Mouse (Mus musculus): ENCODE data around the gene Tns1. TPM values are rescaled to one million over a fixed set of nuclear protein-coding genes. Genes with fewer than 3 reads are reported as not detected.

Tns1 gene
- total RNA-seq, 2 experiments from 2014 or later, result 25.3 to 62.1 TPM

DNA sequence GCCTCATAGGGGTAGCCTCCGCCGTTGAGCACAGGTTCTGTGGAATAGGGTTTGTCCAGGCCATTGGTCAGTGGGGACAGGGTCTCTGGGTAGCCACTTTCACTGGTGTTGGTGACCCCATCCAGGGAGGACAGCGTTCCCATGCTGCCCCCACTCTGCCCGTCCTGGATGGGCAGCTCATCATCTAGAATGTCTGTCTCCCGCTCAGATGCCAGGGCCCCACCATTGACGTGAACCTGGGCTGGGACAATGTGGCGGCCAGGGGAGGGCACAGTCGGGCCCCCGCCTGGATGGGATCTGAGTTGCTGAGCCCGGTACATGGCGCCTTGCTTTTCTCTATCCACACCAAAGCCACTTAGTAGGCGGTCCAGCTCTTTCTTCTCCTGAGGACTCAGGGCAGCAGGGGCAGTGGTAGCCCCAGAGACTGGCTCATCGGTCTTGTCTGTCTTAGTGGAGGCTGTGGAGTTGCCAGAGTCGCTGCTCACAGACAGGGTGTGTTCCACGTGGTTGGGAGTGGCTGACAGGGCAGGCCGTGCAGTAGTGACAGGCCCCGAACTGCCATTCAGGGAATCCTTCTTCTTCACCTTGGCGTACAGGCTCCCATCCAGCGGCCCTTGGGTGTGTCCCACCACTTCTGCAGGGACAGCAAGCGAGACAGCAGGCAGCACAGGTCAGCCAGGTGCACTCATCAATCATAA lies 170.8 kb downstream of the Tns1 start:
- ATAC-seq (replicated peaks; ENCODE audit: low FRiP score, low TSS enrichment, poor library complexity, severe bottlenecking), result no peak

DNA sequence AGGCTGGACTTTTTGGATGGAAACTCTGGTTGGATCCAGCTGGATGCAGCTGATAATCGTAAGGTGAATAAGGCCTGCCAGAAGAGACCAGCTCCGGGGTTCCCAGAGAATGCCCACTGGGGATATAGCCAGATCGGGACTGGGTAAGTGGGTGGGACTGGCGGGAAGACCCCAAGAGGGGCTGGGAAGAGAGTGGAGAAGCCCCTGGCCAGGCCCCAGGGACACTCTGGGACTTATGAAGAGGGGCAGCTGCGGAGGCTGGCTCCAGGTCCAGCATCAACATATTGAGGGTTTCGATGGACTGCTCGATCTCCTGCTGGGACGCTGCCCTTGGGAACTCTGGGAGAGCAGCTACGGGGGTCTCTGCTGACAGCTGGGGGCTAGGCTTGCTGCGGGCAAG lies 171.7 kb downstream of the Tns1 start:
- ATAC-seq (replicated peaks; ENCODE audit: low FRiP score, low TSS enrichment, poor library complexity, severe bottlenecking), result no peak

DNA sequence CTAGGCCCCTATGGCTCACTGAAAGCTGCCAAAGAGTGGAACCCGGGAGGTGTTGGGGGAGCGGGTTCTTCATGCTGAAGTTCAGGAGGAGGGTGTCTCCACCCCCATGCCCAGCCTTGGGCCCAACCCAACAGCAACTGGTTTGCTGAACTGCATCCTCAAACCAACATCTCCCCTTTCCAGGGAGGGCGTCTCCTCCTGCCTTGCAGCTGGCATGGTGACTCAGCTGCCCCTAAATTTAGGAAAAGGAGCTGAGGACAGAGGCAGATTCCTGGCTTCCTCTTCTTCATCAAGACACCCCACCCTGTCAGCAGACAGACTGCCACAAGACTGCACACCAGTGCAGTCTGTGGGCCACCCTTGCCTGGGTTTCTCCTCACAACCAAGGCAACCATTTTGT lies 173.1 kb downstream of the Tns1 start:
- ATAC-seq (replicated peaks; ENCODE audit: low FRiP score, low TSS enrichment, poor library complexity, severe bottlenecking), result no peak

DNA sequence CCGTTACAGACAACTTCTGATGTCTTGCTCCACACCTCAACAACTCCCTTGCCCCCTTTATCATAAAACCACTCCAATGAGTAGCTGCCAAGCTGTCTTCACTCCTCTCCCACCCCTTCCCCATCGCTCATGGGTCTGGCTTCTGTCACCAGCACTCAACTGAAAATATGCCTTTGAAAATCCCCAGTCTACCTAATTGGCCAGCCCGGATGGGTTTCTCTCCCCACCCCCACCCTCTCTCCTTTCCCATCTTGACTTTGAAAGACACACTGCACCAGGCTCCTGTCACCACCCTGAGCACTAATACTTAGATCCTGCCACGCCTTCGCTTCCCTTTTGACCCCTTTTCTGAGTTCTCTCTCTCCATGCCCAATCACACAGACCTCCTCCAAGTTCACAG lies 175.5 kb downstream of the Tns1 start:
- ATAC-seq (replicated peaks; ENCODE audit: low FRiP score, low TSS enrichment, poor library complexity, severe bottlenecking), result no peak

DNA sequence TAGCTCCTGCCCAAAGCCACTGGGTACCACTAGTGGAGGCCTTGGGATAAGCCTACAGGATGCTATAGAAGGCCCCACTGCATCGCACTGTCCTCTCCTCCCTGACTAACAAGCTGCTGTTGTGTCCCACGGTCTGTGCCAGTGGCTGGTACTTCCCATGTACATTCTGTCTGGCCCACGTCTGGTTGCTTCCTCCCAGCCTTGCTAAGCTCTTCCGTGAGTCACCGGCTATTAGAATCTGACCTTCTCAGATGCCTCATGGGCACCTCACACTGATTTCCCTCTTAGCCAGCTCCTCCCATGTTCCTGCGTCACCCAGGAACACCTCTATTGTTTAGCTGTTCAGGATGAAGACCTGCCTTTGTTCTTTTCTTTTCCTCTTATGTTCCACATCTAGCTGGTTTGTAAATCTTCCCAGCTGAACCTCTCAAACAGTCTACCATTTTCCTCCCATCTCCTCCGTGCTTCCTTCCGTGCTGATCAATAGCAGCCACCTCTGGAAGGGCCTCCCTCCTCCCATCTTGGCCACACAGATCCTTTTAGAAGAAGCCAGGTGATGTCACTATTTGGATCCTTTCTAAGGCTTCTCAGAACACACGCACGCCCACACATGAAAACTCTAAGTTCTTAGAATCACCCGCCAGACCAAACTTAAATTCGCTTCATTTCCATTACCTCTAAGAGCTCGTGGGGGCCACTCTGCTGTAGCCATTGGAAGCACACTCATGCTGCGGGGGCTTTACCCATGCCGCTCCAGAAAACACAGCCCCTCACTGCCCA lies 176.5 kb downstream of the Tns1 start:
- ATAC-seq (replicated peaks; ENCODE audit: low FRiP score, low TSS enrichment, poor library complexity, severe bottlenecking), result no peak

DNA sequence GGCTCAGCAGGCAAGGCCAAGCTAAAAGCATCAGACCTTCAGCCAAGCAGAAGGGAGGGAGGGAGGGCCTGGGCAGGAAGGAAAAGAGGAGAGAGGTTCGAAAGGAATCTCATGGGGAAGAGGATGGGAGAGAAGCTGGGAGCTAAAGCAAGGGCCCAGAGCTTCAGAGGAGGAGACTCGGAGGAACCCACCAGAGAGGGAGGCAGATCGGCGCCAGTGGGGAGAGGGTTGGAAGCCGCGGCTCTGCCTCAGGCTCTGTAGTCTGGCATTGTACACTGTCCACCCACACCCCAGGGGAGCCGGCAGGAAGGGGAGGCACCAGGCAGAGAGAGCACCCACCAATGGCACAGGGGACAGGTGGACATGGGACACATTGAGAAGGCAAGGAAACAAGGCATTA lies 177.5 kb downstream of the Tns1 start:
- ATAC-seq (replicated peaks; ENCODE audit: low FRiP score, low TSS enrichment, poor library complexity, severe bottlenecking), result no peak

DNA sequence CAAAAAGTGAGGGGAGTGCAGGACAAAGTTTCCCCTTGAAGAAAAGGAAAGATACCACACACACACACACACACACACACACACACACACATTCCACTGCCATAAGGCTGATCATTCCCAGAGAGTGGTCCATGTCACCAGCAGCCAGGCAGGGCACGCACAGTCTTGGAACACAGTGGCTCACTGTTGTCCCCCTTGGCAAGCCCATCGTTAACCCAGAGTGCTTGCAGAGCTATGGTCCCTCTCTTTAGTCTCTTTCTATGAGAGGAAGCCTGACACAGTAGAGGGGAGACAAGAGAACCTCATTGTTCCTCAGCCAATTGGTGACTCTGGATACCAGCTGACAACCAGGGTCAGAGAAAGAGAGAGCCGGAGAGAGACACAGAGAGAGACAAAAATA lies 179.9 kb downstream of the Tns1 start:
- ATAC-seq (replicated peaks; ENCODE audit: low FRiP score, low TSS enrichment, poor library complexity, severe bottlenecking), result no peak

DNA sequence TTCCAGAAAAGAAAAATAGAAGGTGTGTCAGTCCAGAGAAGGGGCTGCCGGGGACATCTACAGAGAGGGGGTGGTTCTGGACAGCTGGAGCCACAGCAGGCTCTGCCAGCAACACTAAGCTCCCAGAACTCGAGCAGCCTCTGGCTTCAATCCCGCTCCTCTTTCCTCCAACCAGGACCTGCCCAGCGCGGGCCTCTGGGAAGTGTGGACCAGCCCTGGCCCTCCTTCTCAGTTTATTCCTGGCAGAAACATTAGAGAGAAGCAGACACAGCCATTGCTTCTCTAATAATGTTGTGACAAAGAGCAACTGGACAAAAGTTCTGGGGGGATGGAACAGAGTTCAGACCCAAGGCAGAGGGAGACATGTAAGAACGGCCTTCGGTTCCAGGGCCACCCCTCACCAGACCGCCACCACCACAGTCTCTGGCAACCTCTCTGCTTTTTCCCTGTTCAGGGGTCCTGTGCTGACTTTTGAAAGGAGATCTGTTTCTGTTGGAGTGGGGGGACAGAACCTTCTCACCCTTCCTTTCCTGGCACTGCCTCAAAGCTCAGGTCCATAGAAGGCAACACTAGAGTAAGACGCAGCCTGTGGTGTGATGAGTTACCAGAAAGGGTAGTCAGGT lies 180.5 kb downstream of the Tns1 start:
- ATAC-seq (replicated peaks; ENCODE audit: low FRiP score, low TSS enrichment, poor library complexity, severe bottlenecking), result no peak

DNA sequence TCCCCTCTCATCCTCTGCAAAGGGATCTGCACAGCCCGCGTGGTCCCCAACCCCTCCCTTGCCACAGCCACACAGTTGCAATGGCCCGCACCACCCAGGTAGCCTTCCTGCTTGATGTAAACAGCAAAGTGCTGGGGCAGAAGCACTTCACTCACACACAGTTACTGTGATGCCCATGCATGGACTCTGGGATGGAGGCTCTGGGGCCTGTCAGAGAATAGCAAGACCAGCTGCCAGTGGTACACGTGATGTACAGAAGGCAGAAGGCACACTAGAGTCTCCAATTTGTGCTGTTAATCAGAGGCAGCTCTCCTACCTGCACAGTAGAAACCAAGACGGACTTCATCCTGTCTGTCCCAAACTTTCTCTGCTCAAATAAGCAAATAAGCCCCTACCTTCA lies 181.0 kb downstream of the Tns1 start:
- no peak for ATAC-seq (replicated peaks; ENCODE audit: low FRiP score, low TSS enrichment, poor library complexity, severe bottlenecking)

DNA sequence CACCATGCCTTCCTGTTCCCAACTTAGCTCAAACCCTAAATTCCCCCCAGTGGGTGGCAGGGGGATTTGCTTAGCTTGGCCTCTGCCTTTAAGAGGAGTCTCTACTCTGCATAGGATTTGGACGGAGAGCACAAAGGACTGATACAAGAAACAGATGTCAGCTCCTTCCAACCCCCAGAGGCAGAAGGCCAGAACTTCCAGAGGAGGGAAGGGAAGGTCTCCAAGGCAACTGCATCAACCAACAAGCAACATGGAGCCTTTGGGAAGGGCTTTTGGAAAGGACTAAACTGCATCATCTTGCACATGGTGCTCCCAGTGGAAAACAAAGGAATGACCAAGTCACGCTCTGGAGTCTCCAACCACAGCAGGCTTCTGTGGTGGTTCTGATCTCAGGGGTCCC lies 182.0 kb downstream of the Tns1 start:
- ATAC-seq (replicated peaks; ENCODE audit: low FRiP score, low TSS enrichment, poor library complexity, severe bottlenecking), result no peak

DNA sequence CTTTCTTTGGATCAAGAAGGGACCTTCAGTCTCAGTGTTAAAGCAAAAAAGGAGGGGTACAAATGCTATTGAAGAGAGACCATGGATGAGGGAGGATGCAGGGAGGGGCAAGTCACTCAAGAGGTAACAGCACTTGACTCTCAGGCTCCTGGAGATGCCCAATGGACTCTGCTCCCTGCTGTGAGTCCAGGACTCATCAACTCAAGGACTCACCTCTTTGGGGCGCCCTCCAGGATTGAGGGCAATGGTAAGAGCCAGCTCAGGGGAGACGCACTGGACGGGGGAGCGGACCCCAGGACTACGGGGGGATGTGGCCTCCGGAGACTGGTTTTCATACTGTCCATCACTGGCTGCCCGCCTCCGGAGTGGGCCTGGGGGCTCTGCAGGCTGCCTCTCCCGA lies 182.6 kb downstream of the Tns1 start:
- ATAC-seq (replicated peaks; ENCODE audit: low FRiP score, low TSS enrichment, poor library complexity, severe bottlenecking), result no peak

DNA sequence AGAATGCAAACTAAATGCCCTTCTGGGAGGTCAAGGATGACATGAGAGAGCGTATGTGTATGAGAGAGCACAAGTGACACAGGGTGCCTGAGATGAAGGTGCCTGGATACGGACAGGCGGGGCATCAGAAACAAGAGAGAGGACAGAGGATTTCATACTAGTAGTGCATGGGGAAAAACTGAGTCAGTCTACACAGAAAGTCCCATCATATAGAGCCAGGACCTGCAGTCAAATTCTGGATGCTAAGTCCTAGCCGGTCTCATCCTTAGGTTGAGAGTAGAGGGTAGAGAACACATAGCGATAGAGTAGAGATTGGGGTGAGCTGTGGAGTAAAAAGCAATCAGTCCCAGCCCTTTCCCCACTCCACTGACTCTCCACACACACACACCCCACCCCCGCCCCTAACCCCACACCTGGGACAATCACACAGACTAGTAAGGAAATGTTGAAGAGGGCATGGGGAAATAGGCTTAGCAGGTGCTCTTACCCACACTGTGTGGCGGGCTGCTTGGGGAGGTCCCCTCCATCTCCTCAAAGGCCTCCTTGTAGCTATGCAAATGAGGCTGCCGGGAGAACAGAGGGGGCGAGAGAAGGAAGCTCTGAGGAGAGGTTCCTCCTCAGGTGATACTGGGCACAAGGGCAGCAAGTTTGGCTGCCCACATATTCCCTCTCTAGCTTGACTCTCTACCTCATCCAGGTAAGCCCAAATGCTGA lies 183.6 kb downstream of the Tns1 start:
- ATAC-seq (replicated peaks; ENCODE audit: low FRiP score, low TSS enrichment, poor library complexity, severe bottlenecking), result no peak

DNA sequence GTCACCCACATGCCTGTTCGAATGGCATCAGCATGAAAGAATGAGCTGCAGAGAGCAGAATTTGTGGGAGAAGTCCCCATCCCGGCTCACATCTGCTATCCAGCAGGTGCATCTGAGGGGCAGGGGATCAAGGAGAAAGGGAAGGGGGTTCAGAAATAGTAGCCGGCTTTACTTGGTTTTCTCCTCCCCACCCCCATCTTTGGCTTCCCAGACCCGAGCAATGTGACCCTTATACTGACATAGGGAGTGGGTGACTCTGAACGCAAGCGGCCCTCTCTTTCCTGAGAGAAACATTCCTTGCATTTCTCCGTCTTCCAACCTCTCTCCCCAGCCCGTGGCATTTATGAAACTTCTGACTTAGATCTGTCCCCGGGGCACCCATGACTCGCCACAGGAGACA lies 185.7 kb downstream of the Tns1 start:
- no peak for ATAC-seq (replicated peaks; ENCODE audit: low FRiP score, low TSS enrichment, poor library complexity, severe bottlenecking)

DNA sequence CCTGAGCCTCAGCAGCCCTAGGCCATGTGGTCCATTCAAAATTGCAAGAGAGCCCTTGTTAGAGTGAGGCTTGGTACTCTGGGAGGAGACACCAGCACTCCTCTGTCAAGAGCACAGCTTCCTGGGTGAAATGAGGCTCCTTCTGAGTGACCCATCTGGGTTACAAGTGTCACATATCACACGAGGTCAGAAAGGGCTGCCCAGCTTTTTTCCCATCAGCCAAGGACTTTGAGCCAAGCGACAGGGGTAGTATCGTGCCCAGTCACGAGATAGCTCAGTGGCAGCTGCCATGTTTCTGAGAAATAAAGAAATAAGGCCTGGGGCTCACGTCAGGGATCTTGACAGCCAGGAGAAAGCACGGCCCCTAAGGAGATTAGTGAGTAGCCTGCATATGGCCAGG lies 186.4 kb downstream of the Tns1 start:
- ATAC-seq (replicated peaks; ENCODE audit: low FRiP score, low TSS enrichment, poor library complexity, severe bottlenecking), result no peak

DNA sequence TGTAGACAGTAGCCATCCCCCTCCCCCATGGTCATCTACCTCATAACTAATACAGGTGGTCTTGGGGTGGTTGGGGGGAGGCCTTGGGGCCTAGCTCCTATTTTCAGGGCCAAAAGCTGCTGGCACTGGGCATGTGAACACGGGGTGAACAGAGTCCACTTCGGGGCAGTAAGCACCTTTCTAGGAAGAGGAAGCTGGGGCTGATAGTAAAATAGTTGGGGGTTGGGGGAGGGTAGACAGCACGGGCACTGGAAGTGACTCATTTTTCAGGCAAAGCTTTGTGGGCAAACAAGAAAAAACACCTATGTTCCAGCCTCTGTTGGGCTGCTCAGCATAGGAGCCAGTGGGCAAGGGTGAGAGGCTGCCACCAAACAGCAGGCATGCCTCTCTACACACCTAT lies 187.7 kb downstream of the Tns1 start:
- ATAC-seq (replicated peaks; ENCODE audit: low FRiP score, low TSS enrichment, poor library complexity, severe bottlenecking), result no peak

DNA sequence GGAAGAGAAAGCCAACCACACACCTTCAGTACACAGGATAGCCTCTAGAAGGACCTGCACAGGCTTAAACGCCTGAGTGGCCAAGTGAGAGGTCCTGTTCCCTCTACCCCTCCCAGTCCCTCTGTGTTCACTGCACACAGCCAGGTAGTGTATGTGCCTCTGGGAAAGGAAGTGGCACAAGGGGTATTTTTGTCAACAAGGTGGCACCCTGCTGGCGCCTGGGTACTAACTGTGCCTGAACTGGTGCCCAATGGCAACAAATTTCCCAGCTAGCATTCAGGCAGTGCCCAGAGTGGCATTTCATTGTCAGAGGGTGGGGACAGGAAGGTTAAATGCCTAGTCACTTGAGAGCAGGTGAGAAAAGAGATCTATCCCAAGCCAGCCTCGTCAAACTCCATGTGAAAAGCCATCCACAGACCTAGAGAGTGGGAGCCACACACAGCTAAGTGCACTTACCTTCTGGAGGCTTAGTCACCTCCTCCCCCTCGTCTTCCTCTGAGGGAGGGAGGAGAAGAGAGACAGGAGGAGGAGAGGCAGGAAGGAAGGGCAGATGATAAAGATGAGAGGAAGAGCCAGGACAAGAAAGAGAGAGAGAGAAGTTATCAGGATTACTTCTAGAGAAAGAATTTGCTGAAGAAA lies 188.7 kb downstream of the Tns1 start:
- no peak for ATAC-seq (replicated peaks; ENCODE audit: low FRiP score, low TSS enrichment, poor library complexity, severe bottlenecking)

DNA sequence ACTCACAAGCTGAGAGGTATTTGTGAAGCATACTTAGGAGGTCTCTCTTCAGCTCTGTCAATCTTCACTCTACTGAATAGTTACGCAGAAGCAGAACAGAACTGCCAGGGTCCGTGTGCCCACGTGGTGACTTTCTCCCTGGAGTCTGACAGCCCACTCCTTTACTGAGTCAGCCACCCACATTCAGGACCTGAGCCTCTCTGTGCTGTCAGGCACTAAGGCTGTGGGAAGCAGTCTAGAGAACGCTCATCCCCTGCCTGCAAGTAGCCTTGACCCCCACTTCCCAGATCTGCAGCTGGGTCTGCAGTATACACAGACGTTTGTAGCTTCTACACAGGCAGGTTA lies 191.1 kb downstream of the Tns1 start:
- no peak for ATAC-seq (replicated peaks; ENCODE audit: low FRiP score, low TSS enrichment, poor library complexity, severe bottlenecking)

DNA sequence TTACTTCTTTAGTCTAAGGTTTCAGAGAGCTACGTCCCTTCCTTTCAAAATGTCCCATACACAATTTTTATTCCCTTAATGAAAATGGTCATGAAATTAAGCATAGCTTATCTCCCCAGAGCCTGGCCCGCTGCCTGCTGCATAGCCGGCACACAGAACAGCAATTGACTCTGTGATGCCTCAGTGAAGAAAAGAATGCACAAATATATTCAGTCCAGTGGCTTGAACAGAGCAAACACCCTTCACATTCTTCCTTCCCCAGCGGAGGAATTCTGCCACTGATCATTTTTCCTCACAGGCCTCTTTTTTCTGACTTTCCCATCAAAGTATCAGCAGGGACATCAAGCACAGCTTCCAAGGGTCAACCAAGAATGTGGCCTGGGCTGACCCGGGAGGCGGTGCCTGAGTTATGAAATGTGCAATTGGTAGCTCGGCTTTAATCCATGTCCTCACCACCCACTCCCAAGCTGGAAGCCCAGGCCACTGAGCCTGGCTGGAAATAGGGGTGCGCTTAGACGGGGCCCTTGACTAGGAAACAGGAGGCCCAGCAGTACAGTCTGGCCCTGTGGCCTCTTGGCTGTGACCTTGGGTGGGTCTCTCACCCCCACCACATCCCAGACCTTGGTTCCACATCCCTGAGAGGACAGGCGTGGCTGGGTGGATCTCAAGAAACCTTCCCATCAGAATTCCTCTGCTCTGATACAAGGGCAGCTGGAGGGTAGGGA lies 191.7 kb downstream of the Tns1 start:
- no peak for ATAC-seq (replicated peaks; ENCODE audit: low FRiP score, low TSS enrichment, poor library complexity, severe bottlenecking)

DNA sequence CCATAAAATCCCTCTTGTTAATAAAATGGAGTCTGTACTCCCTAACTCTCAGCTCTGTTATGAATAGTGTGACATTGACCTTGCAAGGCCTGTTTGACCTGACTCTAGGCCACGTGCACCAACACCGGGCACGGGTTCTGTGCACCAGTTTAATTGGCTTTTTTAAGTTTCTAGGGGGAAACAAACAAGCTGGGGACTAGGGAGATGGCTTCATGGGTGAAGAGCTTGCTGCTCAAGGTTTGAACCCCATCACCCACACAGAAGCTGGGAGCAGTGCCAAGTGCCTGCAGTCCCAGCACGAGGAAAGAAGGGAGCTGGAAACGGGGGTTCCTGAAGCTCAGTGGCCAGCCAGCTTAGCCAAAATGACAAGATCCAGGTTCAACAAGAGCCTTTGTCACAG lies 192.4 kb downstream of the Tns1 start:
- no peak for ATAC-seq (replicated peaks; ENCODE audit: low FRiP score, low TSS enrichment, poor library complexity, severe bottlenecking)
